Mouse (Mus musculus) heart, embryonic 10.5 days (tissue): Measurements from ENCODE around the gene Adarb2. TPM values are rescaled to one million over a fixed set of nuclear protein-coding genes. Genes with fewer than 3 reads are reported as not detected.
"Not testable (repeated sequence)": the region's sequence is repeated elsewhere in the genome, so short reads cannot be mapped to it uniquely, and the experiment has no call there.

Experiments used
- DNase-seq: peaks from one replicate; pipeline ENCODE4 v3.0.0-alpha.2; 2017; ENCODE audit warnings: low spot score
- H3K27ac ChIP-seq: fragments of 300-500 bp; sonication (generic); 2 replicates; pipeline ENCODE4 v1.5.1; 2016; ENCODE audit warnings: mild to moderate bottlenecking
- H3K27me3 ChIP-seq: fragments of 300-500 bp; sonication (generic); 2 replicates; pipeline ENCODE4 v1.6.1; 2016; ENCODE audit warnings: mild to moderate bottlenecking; ENCODE audit not compliant: poor library complexity, insufficient read depth, severe bottlenecking
- H3K36me3 ChIP-seq: fragments of 300-500 bp; sonication (generic); 2 replicates; pipeline ENCODE4 v1.6.1; 2016; ENCODE audit warnings: mild to moderate bottlenecking, moderate library complexity
- H3K4me1 ChIP-seq: fragments of 300-500 bp; sonication (generic); 2 replicates; pipeline ENCODE4 v1.6.1; 2016; ENCODE audit warnings: mild to moderate bottlenecking
- H3K4me3 ChIP-seq: fragments of 300-500 bp; sonication (generic); 2 replicates; pipeline ENCODE4 v1.5.1; 2016; ENCODE audit warnings: mild to moderate bottlenecking, moderate library complexity
- H3K9me3 ChIP-seq: fragments of 300-500 bp; sonication (generic); 2 replicates; pipeline ENCODE4 v1.6.1; 2016; ENCODE audit warnings: mild to moderate bottlenecking, moderate library complexity
- WGBS: fragments of 180-500 bp; shearing (Covaris S2); methylation state at CpG from one replicate; pipeline ENCODE4 v1.1.7; 2016; 5-methylcytosine and 5-hydroxymethylcytosine counted together
- polyA plus RNA-seq: library from polyadenylated mRNA; unstranded; fragments of >200 nt; fragmentation: Nextera tagmentation; extraction: Ambion mirVana; gene quantifications from 2 replicates; pipeline ENCODE4 v1.2.1, GENCODE M21; 2016

The Adarb2 gene
- polyA plus RNA-seq, 1 experiment from 2014 or later: 0.51 TPM

DNA sequence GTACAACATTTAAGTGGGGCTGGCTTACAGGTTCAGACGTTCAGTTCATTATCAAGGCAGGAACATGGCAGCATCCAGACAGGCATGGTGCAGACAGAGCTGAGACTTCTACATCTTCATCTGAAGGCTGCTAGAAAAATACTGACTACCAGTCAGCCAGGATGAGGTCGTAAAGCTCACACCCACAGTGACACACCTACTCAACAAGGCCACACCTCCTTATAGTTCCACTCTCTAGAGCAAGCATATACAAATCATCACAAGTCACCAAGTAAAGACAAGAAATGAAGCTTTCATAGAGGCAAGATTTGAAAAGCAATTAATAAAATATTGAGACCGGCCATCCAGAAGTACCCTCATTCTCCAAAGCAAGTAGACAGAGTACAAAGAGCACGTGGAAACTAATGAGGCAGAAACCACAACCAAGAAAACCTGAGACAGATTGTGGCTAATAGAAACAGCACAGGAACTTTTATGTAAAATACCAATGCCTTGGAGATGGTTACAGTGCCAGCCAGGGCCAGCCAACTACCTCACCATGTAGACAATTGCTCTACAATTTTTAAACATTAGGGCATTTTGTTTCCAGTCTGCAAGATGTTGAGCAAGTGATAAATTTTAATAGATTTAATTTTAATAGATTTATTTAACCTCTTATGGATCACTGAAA, 394.4 kb downstream of the Adarb2 start:
- Histone ChIP-seq H3K9me3 (no peaks in the 10 kb centered on the region), H3K36me3 (no peaks in the 10 kb centered on the region), H3K4me3 (no peak overlapping the region), H3K27ac (no peak overlapping the region), H3K27me3 (no peaks in the 10 kb centered on the region), H3K4me1 (no peaks in the 10 kb centered on the region)
- DNase-seq: peak; percentile 43
- WGBS: 77% methylated on average over 4 of the region's 4 CpGs

DNA sequence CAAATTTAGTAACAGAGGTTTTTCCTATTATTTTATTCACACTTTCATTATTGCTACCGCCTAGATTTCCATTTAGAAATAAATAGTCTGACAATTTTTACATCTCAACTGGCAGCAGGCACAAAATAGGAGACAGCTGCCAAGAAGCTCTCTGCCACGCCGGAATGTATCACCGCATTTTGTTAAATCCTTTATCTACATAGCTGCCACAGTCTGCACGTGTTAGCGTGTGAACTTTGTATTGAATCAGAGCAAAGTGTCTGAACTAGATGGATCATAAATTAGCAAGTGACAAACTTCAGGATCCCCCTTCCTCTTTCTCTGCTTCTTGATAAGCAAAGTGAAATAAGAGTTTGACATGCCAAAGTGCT, 395.0 kb downstream of the Adarb2 start:
- no peaks in the 10 kb centered on the region for H3K9me3 ChIP-seq
- 76% methylated on average over 6 of the region's 6 CpGs for WGBS
- H3K27ac ChIP-seq: no peak overlapping the region
- no peaks in the 10 kb centered on the region for H3K4me1 ChIP-seq
- no peaks in the 10 kb centered on the region for H3K27me3 ChIP-seq
- no peaks in the 10 kb centered on the region for H3K36me3 ChIP-seq
- H3K4me3 ChIP-seq: no peak overlapping the region
- no peak for DNase-seq

- Histone ChIP-seq H3K4me3 (no peak overlapping the region), H3K4me1 (no peaks in the 10 kb centered on the region), H3K27ac (no peak overlapping the region), H3K27me3 (no peaks in the 10 kb centered on the region), H3K36me3 (no peaks in the 10 kb centered on the region), H3K9me3 (no peaks in the 10 kb centered on the region)
- DNase-seq: no peak
- WGBS: 70% methylated on average over 2 of the region's 2 CpGs
Observed at GRCm38 (mm10) chr13:8605645-8606044, 403.0 kb downstream of the Adarb2 start.

DNA sequence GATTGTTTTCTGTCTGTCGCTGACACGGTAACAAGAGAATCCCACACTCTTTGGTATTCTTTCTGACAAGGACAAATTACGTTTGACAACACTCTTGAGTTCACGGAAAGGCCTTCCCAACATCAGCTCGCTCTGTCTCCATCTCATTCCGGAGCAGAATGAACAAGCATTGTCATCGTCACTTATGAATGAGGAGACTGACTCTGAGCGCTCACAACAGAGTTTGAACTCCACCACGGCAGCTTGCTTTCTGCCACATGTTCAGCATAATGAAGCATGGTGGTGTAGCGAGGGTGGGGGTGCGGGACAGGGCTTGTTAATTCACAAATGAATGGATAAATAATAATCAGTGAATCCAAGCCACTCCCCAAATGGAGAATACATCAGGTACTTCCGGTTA, 405.4 kb downstream of the Adarb2 start:
- Histone ChIP-seq H3K27me3 (no peaks in the 10 kb centered on the region), H3K36me3 (no peaks in the 10 kb centered on the region), H3K27ac (no peak overlapping the region), H3K4me3 (no peak overlapping the region), H3K9me3 (no peaks in the 10 kb centered on the region), H3K4me1 (no peaks in the 10 kb centered on the region)
- DNase-seq: no peak
- WGBS: 82% methylated on average over 12 of the region's 12 CpGs

- H3K4me3 ChIP-seq, H3K36me3 ChIP-seq, DNase-seq, H3K27ac ChIP-seq, H3K27me3 ChIP-seq, H3K9me3 ChIP-seq, H3K4me1 ChIP-seq: not testable (repeated sequence)
- 59% methylated on average over 6 of the region's 6 CpGs for WGBS
Observed at GRCm38 (mm10) chr13:8608918-8609317, 406.3 kb downstream of the Adarb2 start.

GRCm38 (mm10) chr13:8610956-8611355, 408.3 kb downstream of the Adarb2 start:
- Histone ChIP-seq H3K27ac (no peak overlapping the region), H3K36me3 (no peaks in the 10 kb centered on the region), H3K27me3 (no peaks in the 10 kb centered on the region), H3K4me3 (no peak overlapping the region), H3K9me3 (no peaks in the 10 kb centered on the region), H3K4me1 (no peaks in the 10 kb centered on the region)
- DNase-seq: no peak
- 86% methylated on average over 8 of the region's 8 CpGs for WGBS

DNA sequence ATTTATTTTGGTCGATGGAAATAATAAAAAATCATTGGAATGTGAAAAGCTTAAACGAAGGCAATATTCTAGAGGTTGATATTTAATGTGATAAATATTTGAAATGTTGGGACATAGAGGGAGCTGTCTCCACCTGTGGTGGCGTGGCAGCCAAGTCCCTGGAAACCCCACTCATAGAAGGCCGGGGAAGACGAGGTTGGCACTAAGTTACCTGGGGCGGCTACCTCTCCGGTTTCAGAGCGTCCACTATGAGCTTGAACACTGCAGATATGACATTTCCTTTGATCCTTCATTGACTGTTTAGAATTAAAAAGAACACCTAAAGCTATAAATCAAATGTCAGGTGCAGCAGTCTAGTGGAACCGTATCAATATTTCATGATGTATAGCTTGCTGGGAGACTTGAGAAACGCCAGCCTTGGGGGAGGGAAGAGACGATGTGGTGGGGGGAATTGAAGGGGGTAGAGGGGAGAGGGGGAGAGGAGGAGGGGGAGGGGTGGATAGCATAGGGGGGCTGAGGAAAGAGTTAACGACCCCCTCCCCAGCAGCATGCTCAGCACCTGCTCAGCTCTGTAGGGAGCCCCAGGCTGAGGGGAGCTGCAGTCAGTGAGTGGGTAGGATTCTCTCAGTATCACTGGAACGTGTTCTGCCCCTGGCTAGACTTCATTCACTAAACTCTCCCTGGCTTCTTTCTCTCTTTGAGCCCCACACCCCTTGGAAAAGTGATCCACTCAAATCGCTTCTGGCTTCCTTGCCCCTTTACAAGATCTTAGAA, 410.1 kb downstream of the Adarb2 start:
- WGBS: 72% methylated on average over 14 of the region's 14 CpGs

DNA sequence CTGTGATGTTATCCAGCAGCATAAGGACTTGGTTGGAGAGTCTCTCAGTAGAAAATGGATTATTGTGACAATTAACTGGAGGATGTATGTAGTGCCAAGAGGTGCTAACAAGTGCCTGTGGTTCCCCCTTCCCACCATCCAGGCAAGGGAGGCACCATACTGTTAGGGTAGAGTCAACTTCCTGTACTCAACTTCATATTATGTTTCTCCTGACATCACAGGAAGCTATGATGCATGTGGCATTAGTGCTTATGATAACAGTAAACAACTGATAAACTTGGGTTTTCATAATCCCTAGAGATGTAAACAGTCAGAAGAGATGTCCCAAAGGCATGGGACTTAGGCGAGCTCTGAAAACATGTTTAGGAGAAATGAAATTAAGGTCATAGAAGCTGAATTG, 414.0 kb downstream of the Adarb2 start:
- no peak overlapping the region for H3K27ac ChIP-seq
- H3K4me1 ChIP-seq: no peaks in the 10 kb centered on the region
- no peaks in the 10 kb centered on the region for H3K9me3 ChIP-seq
- no peak overlapping the region for H3K4me3 ChIP-seq
- 94% methylated on average over 1 of the region's 1 CpGs for WGBS
- no peaks in the 10 kb centered on the region for H3K36me3 ChIP-seq
- DNase-seq: no peak
- H3K27me3 ChIP-seq: no peaks in the 10 kb centered on the region

More for the DNA sequence above, 410.1 kb downstream of the Adarb2 start:
- DNase-seq: no peak
- Histone ChIP-seq H3K4me1 (no peaks in the 10 kb centered on the region), H3K4me3 (no peak overlapping the region), H3K27ac (no peak overlapping the region), H3K27me3 (no peaks in the 10 kb centered on the region), H3K9me3 (no peaks in the 10 kb centered on the region), H3K36me3 (no peaks in the 10 kb centered on the region)

DNA sequence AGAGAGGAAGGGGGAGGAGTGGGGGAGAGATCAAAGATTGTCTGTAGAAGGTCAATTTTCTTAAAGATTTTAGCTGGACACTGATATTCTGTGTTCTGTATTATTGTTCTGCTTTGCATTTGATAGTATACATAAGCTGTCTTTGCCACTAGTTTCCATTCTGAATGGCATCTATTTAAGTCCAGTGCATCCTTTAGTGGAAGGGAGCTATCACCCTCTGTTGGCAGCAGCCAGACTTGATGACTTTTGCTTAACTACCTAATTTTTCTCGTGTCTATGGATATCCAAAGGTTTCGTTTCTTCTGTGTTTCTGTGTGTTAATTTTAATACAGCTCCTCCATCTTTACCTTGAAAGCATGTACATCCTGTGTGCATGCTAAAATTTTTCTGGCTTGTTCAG, 419.6 kb downstream of the Adarb2 start:
- H3K36me3 ChIP-seq: no peaks in the 10 kb centered on the region
- H3K4me3 ChIP-seq: no peak overlapping the region
- H3K27ac ChIP-seq: no peak overlapping the region
- no peaks in the 10 kb centered on the region for H3K9me3 ChIP-seq
- WGBS: 79% methylated on average over 2 of the region's 2 CpGs
- H3K27me3 ChIP-seq: no peaks in the 10 kb centered on the region
- no peak for DNase-seq
- H3K4me1 ChIP-seq: no peaks in the 10 kb centered on the region

- DNase-seq: no peak
- Histone ChIP-seq H3K4me3 (no peak overlapping the region), H3K27ac (no peak overlapping the region), H3K36me3 (no peaks in the 10 kb centered on the region), H3K9me3 (no peaks in the 10 kb centered on the region), H3K27me3 (no peaks in the 10 kb centered on the region), H3K4me1 (no peaks in the 10 kb centered on the region)
- WGBS: 80% methylated on average over 6 of the region's 6 CpGs
Observed at GRCm38 (mm10) chr13:8629565-8629964, 426.9 kb downstream of the Adarb2 start.

DNA sequence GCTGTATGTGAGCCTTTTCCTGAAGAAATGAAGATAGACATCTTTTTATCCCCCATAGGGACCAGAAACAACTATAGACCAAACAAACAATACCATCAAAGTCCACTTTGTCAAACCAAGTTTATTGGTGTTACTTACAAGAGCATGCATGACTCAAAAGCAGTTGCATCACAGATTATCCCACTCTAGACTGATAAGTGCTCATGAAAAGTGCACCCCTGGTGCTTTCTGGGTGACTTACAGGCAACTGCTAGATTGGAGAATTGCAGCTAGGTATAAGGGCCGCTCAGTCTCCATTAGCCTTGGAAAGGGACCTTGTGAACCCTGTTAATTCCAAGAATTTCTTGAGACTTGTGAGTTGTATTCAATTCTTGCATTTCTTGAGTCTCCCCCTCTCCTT, 429.0 kb downstream of the Adarb2 start:
- H3K36me3 ChIP-seq: no peaks in the 10 kb centered on the region
- no peaks in the 10 kb centered on the region for H3K4me1 ChIP-seq
- H3K27ac ChIP-seq: no peak overlapping the region
- no peaks in the 10 kb centered on the region for H3K9me3 ChIP-seq
- WGBS: 78% methylated on average over 1 of the region's 1 CpGs
- H3K4me3 ChIP-seq: no peak overlapping the region
- H3K27me3 ChIP-seq: no peaks in the 10 kb centered on the region
- DNase-seq: no peak

DNA sequence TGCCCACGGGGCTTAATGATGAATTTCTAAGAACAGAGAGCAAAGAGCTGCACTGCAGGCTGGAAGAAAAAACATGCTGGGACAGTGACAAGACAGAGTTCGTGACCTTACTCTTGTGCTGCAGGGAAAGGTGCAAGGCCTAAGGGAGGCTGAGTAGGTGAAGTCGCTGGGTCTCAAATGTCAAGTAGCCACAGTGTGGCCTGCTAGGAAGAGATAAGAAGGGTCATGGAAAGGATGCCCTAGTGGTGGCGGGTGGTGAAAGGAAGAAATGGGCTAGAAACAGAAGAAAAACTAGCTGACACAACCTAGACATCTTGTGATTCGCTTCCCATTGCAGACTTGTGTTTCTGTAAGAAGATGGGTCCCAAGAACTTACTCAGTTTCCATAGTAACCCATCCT, 429.4 kb downstream of the Adarb2 start:
- H3K36me3 ChIP-seq: no peaks in the 10 kb centered on the region
- H3K27ac ChIP-seq: no peak overlapping the region
- H3K9me3 ChIP-seq: no peaks in the 10 kb centered on the region
- 49% methylated on average over 5 of the region's 5 CpGs for WGBS
- no peaks in the 10 kb centered on the region for H3K4me1 ChIP-seq
- DNase-seq: no peak
- no peak overlapping the region for H3K4me3 ChIP-seq
- H3K27me3 ChIP-seq: no peaks in the 10 kb centered on the region

DNA sequence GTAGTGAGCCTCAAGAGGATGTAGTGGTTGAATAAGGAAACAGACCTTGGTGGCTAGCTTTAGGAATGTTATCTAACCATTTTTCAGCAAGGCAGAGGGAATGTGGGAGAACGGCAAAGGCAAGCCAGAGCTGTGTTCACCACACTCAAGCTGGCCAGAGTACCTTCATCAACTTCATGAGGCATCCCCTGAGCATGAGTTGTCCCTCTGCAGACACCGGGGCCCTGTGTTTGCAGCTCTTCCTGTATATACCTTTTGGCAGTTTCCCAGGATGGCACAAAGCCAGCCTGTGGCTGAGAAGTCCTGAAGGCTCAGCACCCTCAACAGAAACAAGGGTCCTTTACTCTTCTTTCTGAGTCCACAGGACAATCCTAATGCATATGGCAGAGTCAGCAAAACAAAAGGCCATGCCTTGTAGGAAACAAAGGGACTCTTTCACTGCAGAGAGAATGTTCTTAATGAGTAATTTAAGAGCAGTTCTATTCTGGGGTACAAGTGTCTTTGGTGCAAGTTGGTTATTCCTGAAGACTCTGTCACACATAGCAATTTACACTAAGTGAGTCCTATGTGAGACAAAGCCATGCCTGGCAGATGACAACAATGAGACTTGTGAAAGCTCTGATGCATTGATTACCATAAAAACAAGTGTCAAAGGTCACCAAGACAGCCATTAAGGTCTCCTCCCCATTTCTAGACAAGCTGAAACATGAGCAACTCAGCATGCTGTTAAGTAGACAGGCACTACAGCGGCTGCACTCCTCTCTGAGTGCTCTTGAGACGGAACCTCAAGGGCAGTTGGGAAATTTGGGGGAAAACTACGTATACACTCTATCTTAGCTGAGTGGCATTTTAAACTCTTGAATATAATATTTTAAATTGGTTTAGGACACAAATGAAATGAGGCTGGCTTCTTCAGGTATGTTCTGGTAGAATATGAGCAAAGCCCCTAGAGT, 431.0 kb downstream of the Adarb2 start:
- H3K4me1 ChIP-seq: no peaks in the 10 kb centered on the region
- H3K27ac ChIP-seq: no peak overlapping the region
- DNase-seq: no peak
- H3K27me3 ChIP-seq: no peaks in the 10 kb centered on the region
- WGBS: 76% methylated on average over 5 of the region's 5 CpGs
- no peaks in the 10 kb centered on the region for H3K9me3 ChIP-seq
- H3K36me3 ChIP-seq: no peaks in the 10 kb centered on the region
- H3K4me3 ChIP-seq: no peak overlapping the region
